Mouse (Mus musculus) ZHBTc4 (cell line): ENCODE measurements at regions not wholly inside any gene's neighbourhood (a gene's known extent, or its start where the extent isn't known, plus 50 kb on each side); places are given as distances from the start of the nearest gene placed in this dataset.

Experiments used
- DNase-seq: peaks from one replicate; pipeline ENCODE4 v3.0.0-alpha.2; 2011; ENCODE audit warnings: low read depth, low spot score

DNA sequence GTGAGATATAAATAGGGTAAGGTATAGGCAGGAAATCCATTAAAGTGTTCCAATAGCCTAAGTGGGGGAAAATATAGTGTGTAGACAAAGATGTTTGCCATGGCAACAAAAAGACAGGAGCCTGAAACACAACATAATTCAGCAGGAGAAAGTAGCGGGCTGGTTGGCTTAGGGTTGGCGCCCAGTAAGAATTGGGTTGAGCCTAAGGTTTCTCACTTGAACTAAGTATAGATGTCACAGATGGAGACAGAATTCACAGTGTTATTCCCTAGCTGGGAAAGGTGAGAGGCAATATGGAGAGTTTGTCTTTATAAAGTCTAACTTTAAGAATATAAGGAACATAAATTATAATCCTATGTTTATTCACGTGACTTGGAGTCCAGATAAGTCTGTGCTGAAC lies 64.8 kb upstream of the Ogfrl1 start:
- no peak for DNase-seq

DNA sequence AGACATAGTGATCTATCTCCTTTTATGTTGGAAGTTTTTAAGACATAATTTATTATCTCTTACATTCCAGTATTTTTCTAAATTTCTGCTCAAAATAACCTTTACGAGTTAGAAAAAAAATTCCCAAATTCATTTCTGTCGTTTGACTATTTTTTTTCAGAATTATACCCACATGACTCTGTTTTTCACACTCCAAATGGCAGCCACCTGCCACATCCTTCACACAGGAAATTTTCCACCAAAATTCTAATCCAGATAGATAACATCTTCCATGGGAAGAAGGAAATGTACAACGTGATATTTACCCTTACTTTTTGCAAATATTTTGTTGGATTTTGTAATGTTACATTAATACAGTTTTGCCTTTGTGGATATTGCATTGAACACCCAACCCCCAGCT lies 66.5 kb upstream of the Ogfrl1 start:
- no peak for DNase-seq

GRCm38 (mm10) chr1:23466340-23466739 lies 68.8 kb upstream of the Ogfrl1 start:
- DNase-seq: no peak

DNA sequence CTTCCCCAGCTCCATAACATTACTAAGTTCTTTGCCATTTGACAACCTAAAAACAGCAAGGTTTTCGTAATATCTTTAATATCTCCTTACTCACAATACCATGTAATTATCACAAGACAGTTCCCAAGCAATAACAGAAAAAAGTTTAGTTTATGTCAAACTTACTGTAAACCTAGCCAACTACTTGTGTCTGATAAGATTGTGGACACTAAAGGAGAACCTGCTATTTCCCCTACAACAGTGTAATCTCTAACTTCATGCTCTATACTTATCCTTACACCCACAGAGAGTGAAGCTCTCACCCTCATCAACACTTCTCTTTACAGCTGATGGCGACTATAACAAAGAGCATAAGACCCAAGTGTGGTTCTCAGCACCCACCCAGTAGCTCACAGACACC lies 69.8 kb upstream of the Ogfrl1 start:
- DNase-seq: no peak

DNA sequence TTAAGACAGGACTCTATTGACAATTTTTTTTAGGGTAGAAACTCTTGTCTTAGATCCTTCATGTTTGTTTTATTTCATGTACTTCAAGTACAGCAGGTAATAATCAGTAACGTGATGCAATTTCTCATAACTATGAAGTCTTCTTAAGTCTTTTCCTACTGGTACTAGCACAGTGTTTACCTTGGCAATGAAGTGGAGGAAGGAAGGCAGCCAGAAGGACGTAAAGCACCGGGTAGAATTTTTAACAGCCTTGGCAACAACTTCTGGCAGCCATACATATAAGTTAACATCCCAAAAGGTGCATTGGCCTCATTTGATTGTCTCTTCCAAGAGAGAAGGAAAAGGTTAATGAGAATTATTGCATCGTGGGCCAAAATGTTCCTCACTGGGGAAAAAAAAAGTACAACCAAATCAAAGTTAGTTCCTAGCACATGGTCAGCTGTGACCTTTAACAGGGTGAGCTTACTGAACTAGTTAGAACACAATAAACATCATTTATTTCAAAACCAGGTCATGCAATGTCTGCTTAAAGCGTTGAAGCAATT lies 83.3 kb upstream of the Ogfrl1 start:
- no peak for DNase-seq

GRCm38 (mm10) chr1:23484566-23484965 lies 87.0 kb upstream of the Ogfrl1 start:
- no peak for DNase-seq

GRCm38 (mm10) chr1:23485150-23485775 lies 87.7 kb upstream of the Ogfrl1 start:
- no peak for DNase-seq

DNA sequence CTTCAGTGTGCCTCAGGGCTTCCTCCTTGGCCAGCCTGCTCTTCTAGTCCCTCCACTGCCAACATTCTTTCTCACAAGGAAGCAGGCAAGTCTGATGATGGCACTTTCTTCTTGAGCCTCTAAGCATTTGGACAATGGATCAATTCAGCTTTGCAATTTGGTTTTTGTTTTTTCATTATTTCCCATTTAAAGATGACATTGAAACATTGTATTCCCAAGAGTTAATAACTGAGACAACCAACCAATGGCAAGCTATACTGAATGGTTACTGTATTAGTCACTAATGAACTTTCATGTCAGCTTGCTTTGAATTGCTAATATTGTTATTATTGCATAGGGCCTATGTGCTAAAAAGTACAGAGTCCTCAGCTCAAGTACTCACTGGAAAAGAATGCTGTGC lies 89.5 kb upstream of the Ogfrl1 start:
- DNase-seq: no peak

DNA sequence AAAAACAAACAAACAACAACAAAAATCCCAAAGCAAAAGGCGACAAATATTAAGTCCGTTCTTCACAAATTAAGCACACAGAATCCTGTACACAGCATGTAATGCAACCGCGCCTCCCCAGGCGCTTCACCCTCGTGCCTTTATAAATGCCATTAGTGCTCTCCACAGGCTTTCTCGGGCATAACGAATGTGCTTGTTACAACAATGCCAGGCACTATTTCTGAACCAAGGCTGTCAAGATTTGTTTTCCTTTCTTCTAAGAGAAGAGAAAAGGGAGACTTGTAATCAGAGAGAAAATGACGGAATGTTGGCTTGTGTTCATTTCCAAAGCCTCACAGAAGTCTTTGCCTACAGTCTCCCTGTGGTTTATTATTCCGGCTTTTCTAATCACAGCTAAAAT lies 93.1 kb upstream of the Ogfrl1 start:
- no peak for DNase-seq

DNA sequence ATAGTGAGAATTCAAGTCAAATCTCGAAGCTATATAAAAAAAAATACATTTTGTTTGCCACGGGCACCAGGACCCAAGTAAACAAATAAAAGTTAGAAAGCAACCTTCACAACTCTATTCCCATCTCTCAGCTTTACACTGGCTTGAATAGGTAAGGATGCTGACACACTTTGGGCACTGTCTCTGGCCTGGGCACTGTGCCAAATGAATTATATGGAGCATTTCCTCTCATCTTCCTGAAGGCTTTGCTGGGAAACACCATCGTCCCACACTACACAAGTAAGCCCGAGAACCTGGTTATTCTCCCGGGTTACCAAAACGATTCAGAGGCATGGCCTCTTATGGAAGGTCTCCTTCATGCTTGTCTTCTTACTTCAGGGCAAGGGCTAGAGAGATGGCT lies 93.5 kb upstream of the Ogfrl1 start:
- DNase-seq: no peak

- DNase-seq: no peak
Observed at GRCm38 (mm10) chr1:23492981-23493380, 95.4 kb upstream of the Ogfrl1 start.

DNA sequence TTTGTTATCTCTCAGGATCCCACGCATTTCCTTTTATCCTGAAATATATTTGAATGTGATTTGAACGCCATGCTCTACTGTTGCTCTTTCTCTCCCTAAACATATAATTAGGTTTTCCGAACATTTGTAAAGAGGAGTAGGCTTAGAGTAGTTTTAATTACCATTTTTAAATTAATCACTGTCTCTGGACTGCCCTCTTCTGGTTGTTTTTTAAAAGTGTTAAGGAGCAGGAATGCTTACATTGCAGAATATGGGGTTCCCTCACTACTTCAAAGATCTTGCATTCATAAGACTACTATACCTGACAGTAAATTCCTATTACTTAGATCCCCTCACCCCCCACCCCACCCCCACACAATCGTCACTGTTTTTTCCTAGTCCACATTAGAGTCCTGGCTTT lies 97.8 kb upstream of the Ogfrl1 start:
- peak; percentile 6 for DNase-seq

- no peak for DNase-seq
Observed at GRCm38 (mm10) chr1:23520113-23520512, 122.5 kb upstream of the Ogfrl1 start.

DNA sequence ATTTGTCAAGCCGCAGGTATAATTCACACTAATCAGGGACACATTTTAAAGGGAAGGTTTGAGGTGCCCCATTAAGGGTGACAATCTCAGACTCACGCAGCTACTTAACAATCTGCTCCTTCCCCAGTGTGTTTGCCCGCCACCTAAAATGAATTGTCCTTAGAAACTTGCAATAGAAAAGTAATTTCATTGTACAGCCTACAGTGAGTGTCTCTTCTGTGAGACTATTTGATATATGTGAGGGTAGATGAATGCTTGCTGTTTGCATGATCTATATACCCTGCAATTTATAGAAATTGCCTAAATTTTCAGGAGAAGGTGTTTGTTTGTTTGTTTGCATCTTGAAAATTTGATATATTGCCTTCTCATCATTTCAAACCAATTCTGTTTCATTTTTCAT lies 135.1 kb upstream of the Ogfrl1 start:
- no peak for DNase-seq

DNA sequence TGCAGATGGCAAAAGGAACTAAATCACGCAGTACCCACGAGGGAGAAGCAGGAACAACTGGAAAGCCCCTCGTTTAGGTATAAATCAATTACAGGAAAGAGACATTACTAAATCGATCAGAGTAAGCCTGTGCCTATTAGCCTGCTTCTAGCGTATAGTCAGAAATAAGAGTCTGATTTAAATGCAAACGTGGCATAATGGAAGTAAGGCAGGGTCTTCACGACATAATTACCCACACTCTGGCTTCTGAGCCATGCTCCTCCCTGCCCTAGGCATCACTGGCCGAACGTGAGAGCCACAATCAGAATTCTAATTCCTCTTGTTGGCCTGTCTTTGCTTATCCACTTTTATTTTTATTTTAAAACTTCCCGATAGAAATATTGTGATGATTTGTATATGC lies 139.0 kb upstream of the Ogfrl1 start:
- no peak for DNase-seq

DNA sequence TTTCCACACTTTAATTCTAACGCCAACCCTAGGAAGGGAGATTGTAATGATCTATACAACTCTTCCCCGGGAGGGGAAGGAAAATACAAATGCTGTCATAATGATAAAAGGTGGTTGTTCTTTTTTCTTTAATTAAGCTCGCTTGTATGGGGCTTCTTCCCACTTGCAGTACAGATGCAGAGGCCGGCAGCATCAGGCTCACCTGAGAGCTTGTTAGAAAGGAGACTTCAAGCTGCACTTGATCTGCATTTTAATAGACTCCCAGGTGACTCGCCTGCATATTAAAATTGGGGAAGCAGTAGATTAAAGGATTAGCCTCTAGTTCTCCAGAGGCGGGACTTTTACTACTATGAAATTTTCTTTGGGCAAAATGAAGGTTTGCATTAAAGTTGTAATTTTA lies 140.8 kb upstream of the Ogfrl1 start:
- no peak for DNase-seq

DNA sequence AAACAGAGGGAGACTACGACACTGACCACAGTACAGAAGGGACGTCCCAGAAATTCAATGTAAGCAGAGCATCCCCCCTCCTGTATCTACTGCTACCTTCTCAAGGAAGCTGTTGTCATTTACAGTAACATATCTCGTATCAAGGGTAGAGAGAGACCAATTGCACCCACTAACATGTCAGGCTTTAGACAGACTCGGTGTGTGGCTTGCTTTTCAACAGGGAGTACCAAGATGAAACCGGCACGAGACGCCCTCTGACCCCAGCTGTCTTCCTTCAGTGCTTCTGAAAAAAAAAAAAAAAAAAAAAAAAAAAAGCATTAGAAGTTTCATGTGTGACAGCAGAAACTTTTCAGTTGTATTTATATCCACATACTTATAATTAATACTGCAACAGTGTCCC lies 143.0 kb upstream of the Ogfrl1 start:
- DNase-seq: no peak

- no peak for DNase-seq
Observed at GRCm38 (mm10) chr1:23555794-23556193, 158.2 kb upstream of the Ogfrl1 start.

GRCm38 (mm10) chr1:23568106-23568505 lies 170.5 kb upstream of the Ogfrl1 start:
- DNase-seq: no peak

DNA sequence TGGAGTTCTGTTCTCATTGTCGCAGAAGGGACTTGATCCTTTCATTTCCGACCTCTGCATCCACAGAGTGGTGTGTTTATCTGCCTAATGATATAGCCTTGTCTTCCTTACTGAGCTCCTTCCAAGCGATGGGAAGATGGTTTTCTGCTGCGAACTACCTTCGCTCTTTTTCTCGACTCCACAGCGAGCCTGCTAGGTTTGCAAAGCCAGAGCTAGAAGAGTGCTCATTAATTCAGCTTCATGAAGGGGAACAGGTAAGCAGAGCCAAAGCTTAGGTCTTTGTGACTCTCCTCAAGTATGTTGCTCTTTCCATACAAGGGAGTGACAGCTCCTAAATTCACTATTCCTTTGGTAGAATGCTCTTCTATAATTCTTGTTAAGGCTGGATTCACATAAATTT lies 176.9 kb upstream of the Ogfrl1 start:
- DNase-seq: no peak

GRCm38 (mm10) chr1:23575005-23575404 lies 177.4 kb upstream of the Ogfrl1 start:
- no peak for DNase-seq

DNA sequence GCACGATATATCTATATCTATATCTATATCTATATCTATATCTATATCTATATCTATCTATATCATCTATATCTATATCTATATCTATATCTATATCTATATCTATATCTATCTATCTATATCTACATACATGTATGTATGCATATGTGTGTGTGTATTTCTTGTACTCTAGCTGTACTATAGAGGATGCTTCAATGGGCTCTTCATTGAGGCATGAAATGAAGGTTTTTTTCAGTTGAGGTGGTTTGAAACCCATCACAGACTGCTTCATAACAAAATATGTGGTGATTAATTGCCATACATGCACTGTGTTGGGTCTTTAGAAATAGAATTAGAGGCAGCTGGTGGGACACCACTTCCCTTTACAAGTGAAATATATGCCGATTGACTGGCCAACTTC lies 177.9 kb upstream of the Ogfrl1 start:
- DNase-seq: no peak

GRCm38 (mm10) chr1:23576150-23576549 lies 178.6 kb upstream of the Ogfrl1 start:
- no peak for DNase-seq

DNA sequence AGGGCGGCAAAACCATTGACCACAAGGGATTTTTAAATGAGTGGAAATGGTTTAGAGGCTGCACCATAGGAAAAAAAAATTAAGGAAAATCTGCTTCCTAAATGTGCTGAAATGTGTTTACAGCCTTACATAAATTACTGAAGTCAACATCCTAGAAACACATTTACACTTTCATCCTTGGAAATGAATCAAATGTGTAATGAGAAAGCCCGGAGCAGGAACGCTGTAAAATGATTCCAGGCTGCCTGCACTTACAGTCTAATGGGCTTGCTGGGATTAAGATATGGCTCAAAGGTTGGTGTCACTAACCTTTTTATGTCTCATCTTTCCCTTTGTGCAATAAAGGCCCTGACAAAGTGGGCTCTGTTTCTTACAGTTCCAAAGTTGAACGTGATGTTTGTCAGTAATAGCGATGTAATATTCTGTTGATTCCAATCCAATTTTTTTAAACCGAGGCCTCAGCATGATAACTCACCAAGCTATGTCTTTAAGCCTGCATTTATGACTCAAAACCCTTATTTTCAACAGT lies 172.1 kb upstream of the B3gat2 start:
- no peak for DNase-seq
